ENCODE assay signal across 9 mouse cellular contexts in the genomic region with DNA sequence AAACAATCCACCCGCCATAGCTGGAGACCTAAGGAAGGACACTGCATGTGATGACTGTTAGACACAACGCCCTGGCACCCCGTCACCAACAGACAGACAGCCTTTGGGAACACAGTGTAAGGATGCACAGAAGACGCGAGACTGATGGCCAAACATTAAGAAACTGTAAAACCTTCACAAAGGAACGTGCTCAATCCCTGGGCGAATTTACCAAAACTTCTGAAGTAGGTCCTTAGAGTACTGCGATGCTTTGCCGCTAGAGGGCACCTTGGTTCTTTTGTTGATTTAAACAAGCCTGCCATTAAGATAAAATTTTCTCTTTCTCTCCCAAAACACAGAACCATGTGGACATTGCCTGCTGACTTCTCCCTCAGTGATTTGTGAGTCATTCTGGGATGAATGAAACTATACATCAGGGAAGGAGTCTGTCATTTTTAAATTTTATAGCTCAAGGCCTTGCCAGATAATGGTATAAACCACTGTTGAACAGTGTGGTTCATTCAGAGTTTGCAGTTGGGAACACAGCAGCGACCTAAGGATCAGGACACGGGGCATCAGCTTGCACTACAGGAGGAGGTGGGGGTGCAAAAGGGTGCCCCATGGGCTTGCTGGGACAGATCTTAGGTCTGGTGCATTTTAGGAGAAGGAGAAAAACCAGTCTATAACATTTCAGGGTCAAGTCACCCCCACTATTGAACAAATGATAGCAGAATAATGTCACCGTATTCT. TPM values are rescaled to one million over a fixed set of nuclear protein-coding genes. Genes with fewer than 3 reads are reported as not detected.
DNase-seq lines count a peak whose midpoint lies in the region; ATAC-seq and TF ChIP-seq lines count a peak whose summit lies in the region.
"Had no signal": no experiment of that assay in that cellular context is flagged by ENCODE, and none has a peak within 500 bp of the region (broad histone marks: within the 10 kb centered on the region; RNA-seq: fewer than 3 reads in every experiment).

No protein-coding gene starts in this region.

- H3K4me1 ChIP-seq in forebrain, postnatal 0 days (ENCODE audit: insufficient read depth), result no peaks in the 10 kb centered on the region
- no peaks in the 10 kb centered on the region for H3K4me1 ChIP-seq in limb, embryonic 11.5 days (ENCODE audit: control insufficient read depth, insufficient read depth, low read length)
- no peaks in the 10 kb centered on the region for H3K4me1 ChIP-seq in stomach, embryonic 14.5 days (ENCODE audit: control insufficient read depth, insufficient read depth, low read length)

- no peaks in the 10 kb centered on the region for H3K27me3 ChIP-seq in forebrain, postnatal 0 days (ENCODE audit: insufficient read depth, low read length)
- H3K27me3 ChIP-seq in limb, embryonic 11.5 days (ENCODE audit: control insufficient read depth, insufficient read depth, low read length), result no peaks in the 10 kb centered on the region
- no peaks in the 10 kb centered on the region for H3K27me3 ChIP-seq in stomach, embryonic 14.5 days (ENCODE audit: control insufficient read depth, insufficient read depth, low read length)
- H3K27me3 ChIP-seq: embryonic facial prominence, embryonic 13.5 days had no signal

- H3K27ac ChIP-seq in forebrain, postnatal 0 days (ENCODE audit: low read depth, low read length), result no peak overlapping the region
- H3K27ac ChIP-seq in limb, embryonic 11.5 days (replicated peaks; ENCODE audit: low read depth, low read length), result no peak overlapping the region
- no peak overlapping the region for H3K27ac ChIP-seq in stomach, embryonic 14.5 days (ENCODE audit: low read length)
- H3K27ac ChIP-seq: embryonic facial prominence, embryonic 13.5 days had no signal

- no peaks in the 10 kb centered on the region for H3K9me3 ChIP-seq in forebrain, postnatal 0 days (ENCODE audit: low read length)
- H3K9me3 ChIP-seq in limb, embryonic 11.5 days (ENCODE audit: control insufficient read depth, low read length), result no peaks in the 10 kb centered on the region
- no peaks in the 10 kb centered on the region for H3K9me3 ChIP-seq in stomach, embryonic 14.5 days (ENCODE audit: control insufficient read depth, low read depth, low read length)
- H3K9me3 ChIP-seq: embryonic facial prominence, embryonic 13.5 days had no signal

- H3K36me3 ChIP-seq in forebrain, postnatal 0 days (ENCODE audit: insufficient read depth), result 0 out of 2 replicates have a peak, but pooled peaks cover 9% of the 10 kb centered on the region
- H3K36me3 ChIP-seq in limb, embryonic 11.5 days (ENCODE audit: control insufficient read depth, insufficient read depth, low read length), result peaks cover 4% of the 10 kb centered on the region; the same call in 1 of the 2 replicates
- peaks cover 4% of the 10 kb centered on the region; the same call in 1 of the 2 replicates for H3K36me3 ChIP-seq in stomach, embryonic 14.5 days (ENCODE audit: control insufficient read depth, insufficient read depth, low read length)

- peak; percentile 82 for ATAC-seq in forebrain, postnatal 0 days
- peak; percentile 82 for ATAC-seq in inflammation-experienced regulatory T-cells, adult 6 months
- ATAC-seq in limb, embryonic 11.5 days (ENCODE audit: insufficient number of reproducible peaks, low FRiP score, low TSS enrichment, low read depth), result no peak
- ATAC-seq in stomach, embryonic 14.5 days (ENCODE audit: insufficient number of reproducible peaks, insufficient read depth, low FRiP score, low read depth), result peak; percentile 49; the same call in 1 of the 2 replicates

- no peak overlapping the region for H3K9ac ChIP-seq in forebrain, postnatal 0 days
- H3K9ac ChIP-seq in limb, embryonic 11.5 days (ENCODE audit: low read length), result no peak overlapping the region
- no peak overlapping the region for H3K9ac ChIP-seq in stomach, embryonic 14.5 days (replicated peaks; ENCODE audit: low read depth, low read length)
- H3K9ac ChIP-seq: embryonic facial prominence, embryonic 13.5 days had no signal

- WGBS in forebrain, postnatal 0 days, result 44% methylated on average over 12 of the region's 12 CpGs
- 56% methylated on average over 12 of the region's 12 CpGs for WGBS in limb, embryonic 11.5 days
- WGBS in stomach, embryonic 14.5 days, result 44% methylated on average over 12 of the region's 12 CpGs

- no peak overlapping the region for H3K4me2 ChIP-seq in forebrain, postnatal 0 days (ENCODE audit: low read depth)
- H3K4me2 ChIP-seq in limb, embryonic 11.5 days (ENCODE audit: low read depth, severe bottlenecking), result no peak overlapping the region
- no peak overlapping the region for H3K4me2 ChIP-seq in stomach, embryonic 14.5 days (replicated peaks; ENCODE audit: low read depth, low read length)
- H3K4me2 ChIP-seq: embryonic facial prominence, embryonic 13.5 days had no signal

- H3K4me3 ChIP-seq in forebrain, postnatal 0 days (ENCODE audit: low read depth, low read length), result no peak overlapping the region
- no peak overlapping the region for H3K4me3 ChIP-seq in limb, embryonic 11.5 days (ENCODE audit: low read depth, low read length)
- no peak overlapping the region for H3K4me3 ChIP-seq in stomach, embryonic 14.5 days (ENCODE audit: low read depth, low read length)
- H3K4me3 ChIP-seq: embryonic facial prominence, embryonic 13.5 days had no signal

- peak; percentile 88 for TF ChIP-seq CTCF in forebrain, postnatal 0 days (IDR thresholded peaks at IDR 0.05; ENCODE audit: low read depth)

- DNase-seq in testis, postnatal 10 days (ENCODE audit: low spot score), result peak; percentile 87
- no peak for DNase-seq in testis, postnatal 14 days (ENCODE audit: low spot score)
- peak; percentile 71 for DNase-seq in cerebellum, adult 11-12 months
- DNase-seq in forebrain, postnatal 0 days, result peak; percentile 89
- peak; percentile 81 for DNase-seq in limb, embryonic 11.5 days (ENCODE audit: low spot score)
- DNase-seq in neural tube, embryonic 10.5 days (ENCODE audit: extremely low spot score, low spot score), result peak; percentile 57

RNA-seq across cellular contexts. Expression of a gene that starts 28.6 kb away (rescaled TPM):
- 17.2 and 27.8 TPM in 2 replicates for total RNA-seq in forebrain, postnatal 0 days (2014; rRNA removed)
- polyA plus RNA-seq in forebrain, postnatal 0 days (2015; fragmentation: Nextera tagmentation; extraction: Ambion mirVana), result 61.1 and 74.8 TPM in 2 replicates
- 1,000 to 10,000 TPM in 1 of 3 experiments, 100 to 1,000 TPM in 2; 206 to 1,205 (median 248) TPM for polyA plus RNA-seq in inflammation-experienced regulatory T-cells, adult 6 months (2017; shearing (Covaris generic))
- polyA plus RNA-seq in limb, embryonic 11.5 days (2014; fragmentation: Nextera tagmentation; extraction: Ambion mirVana), result 597 and 671 TPM in 2 replicates
- 360 and 410 TPM in 2 replicates for polyA plus RNA-seq in stomach, embryonic 14.5 days (2014; fragmentation: Nextera tagmentation; extraction: Ambion mirVana)

RNA-seq across cellular contexts. Expression of a gene that starts 52.6 kb away (rescaled TPM):
- 28.4 and 42.0 TPM in 2 replicates for total RNA-seq in forebrain, postnatal 0 days (2014; rRNA removed)
- 29.0 and 41.5 TPM in 2 replicates for polyA plus RNA-seq in forebrain, postnatal 0 days (2015; fragmentation: Nextera tagmentation; extraction: Ambion mirVana)
- 1 to 10 TPM in 1 of 3 experiments, under 1 TPM in 1, not detected in 1; 0.39 to 2.6 TPM for polyA plus RNA-seq in inflammation-experienced regulatory T-cells, adult 6 months (2017; shearing (Covaris generic))
- 93.7 and 97.7 TPM in 2 replicates for polyA plus RNA-seq in limb, embryonic 11.5 days (2014; fragmentation: Nextera tagmentation; extraction: Ambion mirVana)
- 43.6 and 44.0 TPM in 2 replicates for polyA plus RNA-seq in stomach, embryonic 14.5 days (2014; fragmentation: Nextera tagmentation; extraction: Ambion mirVana)
